Mouse (Mus musculus): ENCODE data around the gene Ddost. TPM values are rescaled to one million over a fixed set of nuclear protein-coding genes. Genes with fewer than 3 reads are reported as not detected.

Gene Ddost
- polyA plus RNA-seq (2015; fragmentation: Nextera tagmentation; extraction: Ambion mirVana): 213 and 224 TPM in 2 replicates

DNA sequence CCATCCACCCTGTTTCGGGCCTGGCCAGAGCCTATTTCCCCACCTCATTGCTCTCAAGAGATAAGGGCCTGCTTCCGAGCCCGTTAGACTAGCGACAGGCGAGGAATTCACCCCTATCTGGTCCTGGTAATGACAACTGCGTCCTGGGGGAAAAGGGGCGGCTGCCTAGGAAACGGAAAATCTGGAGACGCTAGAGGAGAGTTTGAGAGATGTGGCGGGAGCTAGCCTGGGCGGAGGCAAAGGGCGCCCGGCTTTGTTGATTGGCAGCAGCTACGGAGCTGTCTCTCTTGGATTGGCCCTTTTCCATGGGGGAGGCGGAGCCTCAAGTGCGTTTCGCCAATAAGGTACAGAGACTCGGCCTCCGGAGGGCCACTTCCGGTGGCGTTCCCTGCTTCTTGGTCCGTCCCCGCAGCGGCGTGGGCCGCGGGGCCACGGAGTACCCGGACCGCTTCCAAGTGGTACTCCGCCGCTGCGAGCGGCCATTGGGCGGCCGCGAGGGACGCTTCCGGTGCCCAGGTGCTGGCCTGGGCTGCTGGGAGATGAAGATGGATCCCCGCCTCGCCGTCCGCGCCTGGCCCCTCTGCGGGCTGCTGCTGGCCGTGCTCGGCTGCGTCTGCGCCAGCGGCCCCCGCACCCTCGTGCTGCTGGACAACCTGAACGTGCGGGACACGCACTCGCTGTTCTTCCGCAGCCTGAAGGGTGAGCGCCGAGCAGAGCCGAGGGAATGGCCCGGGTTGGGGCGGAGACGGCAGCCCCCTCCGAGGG, at the start of gene Ddost:
TSS of gene Ddost (plus strand) at position 391 of the 765 bp plus-strand sequence.

DNA sequence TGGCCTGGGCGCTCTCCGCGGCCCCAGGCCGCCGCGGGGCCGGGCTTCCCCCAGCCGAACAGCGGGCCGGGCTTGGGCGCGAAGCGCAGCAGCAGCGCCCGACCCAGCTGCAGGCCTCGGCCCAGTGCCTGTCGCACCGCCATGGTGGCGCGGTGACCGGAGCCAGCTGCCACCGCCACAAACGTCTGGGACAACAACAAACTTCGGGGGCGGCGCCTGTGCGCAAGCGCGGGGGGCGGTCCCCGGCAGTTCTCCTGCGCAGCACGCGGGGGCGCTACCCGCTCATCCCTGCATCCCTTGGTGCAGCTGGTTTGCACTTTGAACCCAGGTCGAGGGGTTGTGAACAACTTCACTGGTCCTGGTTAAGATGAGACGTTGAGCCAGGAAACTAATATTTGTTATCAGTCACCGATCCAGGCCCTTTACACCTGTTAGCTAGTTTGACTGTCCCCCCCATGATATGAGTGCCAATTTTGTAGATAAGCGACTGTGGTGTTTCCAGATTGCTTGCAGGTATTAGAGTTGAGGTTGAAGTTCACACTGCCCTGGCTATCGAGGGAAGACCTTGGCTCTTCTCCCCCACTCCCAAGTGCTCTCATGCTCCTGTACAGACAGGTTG, 21.7 kb downstream of the Ddost start, which contains the start of gene Pink1:
TSS of gene Pink1 (minus strand) at position 231 of the 619 bp plus-strand sequence.

Small RNAs within 50 kb of the gene (microRNA-seq; reads per million reads assigned to microRNA genes)
- not detected for gene Gm27646
- gene Mir7019: 2.3 reads per million

Other genes with a start within 250 kb of the Ddost start
- 153 and 158 TPM in 2 replicates for gene Hp1bp3, start 88.4 kb upstream of the Ddost start, polyA plus RNA-seq (2015; fragmentation: Nextera tagmentation; extraction: Ambion mirVana)
- gene Sh2d5, start 54.3 kb upstream of the Ddost start, polyA plus RNA-seq (2015; fragmentation: Nextera tagmentation; extraction: Ambion mirVana): 18.2 and 19.5 TPM in 2 replicates
- gene Kif17, start 54.3 kb upstream of the Ddost start, polyA plus RNA-seq (2015; fragmentation: Nextera tagmentation; extraction: Ambion mirVana): 5.4 and 6.0 TPM in 2 replicates
- 138 and 152 TPM in 2 replicates for gene Pink1, start 21.6 kb downstream of the Ddost start, polyA plus RNA-seq (2015; fragmentation: Nextera tagmentation; extraction: Ambion mirVana)
- gene Cda, start 63.3 kb downstream of the Ddost start, polyA plus RNA-seq (2015; fragmentation: Nextera tagmentation; extraction: Ambion mirVana): 21.4 and 23.0 TPM in 2 replicates
- gene Fam43b, start 91.8 kb downstream of the Ddost start, polyA plus RNA-seq (2015; fragmentation: Nextera tagmentation; extraction: Ambion mirVana): 25.5 and 26.1 TPM in 2 replicates
- 17.1 and 19.5 TPM in 2 replicates for gene Mul1, start 129.9 kb downstream of the Ddost start, polyA plus RNA-seq (2015; fragmentation: Nextera tagmentation; extraction: Ambion mirVana)
- 42.8 and 44.8 TPM in 2 replicates for gene Camk2n1, start 149.6 kb downstream of the Ddost start, polyA plus RNA-seq (2015; fragmentation: Nextera tagmentation; extraction: Ambion mirVana)

Data from neural tube, postnatal 0 days (tissue).